In genomic region chr4:9028475-9028874, GRCm38 (mm10) we compare ENCODE assay signal across 8 mouse cellular contexts.
DNase-seq lines count a peak whose midpoint lies in the region; ATAC-seq and TF ChIP-seq lines count a peak whose summit lies in the region.

No protein-coding gene starts in this region.

- no peaks in the 10 kb centered on the region for H3K27me3 ChIP-seq in cerebellum, adult 2 months (ENCODE audit: control insufficient read depth, insufficient read depth, low read length)
- no peaks in the 10 kb centered on the region for H3K27me3 ChIP-seq in intestine, embryonic 16.5 days (replicated peaks; ENCODE audit: control insufficient read depth, insufficient read depth, low read length)
- peaks cover 4% of the 10 kb centered on the region; the same call in 1 of the 2 replicates for H3K27me3 ChIP-seq in lung, embryonic 15.5 days

- H3K4me1 ChIP-seq in cerebellum, adult 2 months (ENCODE audit: control insufficient read depth, insufficient read depth, low read length): peaks cover 29% of the 10 kb centered on the region
- H3K4me1 ChIP-seq in intestine, embryonic 16.5 days (ENCODE audit: control insufficient read depth, insufficient read depth, low read length): peaks cover 15% of the 10 kb centered on the region
- H3K4me1 ChIP-seq in lung, embryonic 15.5 days: peaks cover 29% of the 10 kb centered on the region

- ATAC-seq in intestine, embryonic 16.5 days: no peak
- ATAC-seq in lung, embryonic 15.5 days (ENCODE audit: borderline replicate concordance, extremely low read depth, low FRiP score, low TSS enrichment): no peak
- no peak for ATAC-seq in erythroid progenitor cell, adult 5-6 weeks (replicated peaks; ENCODE audit: low FRiP score, poor library complexity, severe bottlenecking)

- peak overlapping the region; percentile 94 for H3K4me2 ChIP-seq in intestine, embryonic 16.5 days (ENCODE audit: low read depth, low read length)
- peak overlapping the region; percentile 74 for H3K4me2 ChIP-seq in lung, embryonic 15.5 days

- no peak for TF ChIP-seq POLR2A in cerebellum, adult 2 months (IDR thresholded peaks at IDR 0.05; ENCODE audit: borderline replicate concordance, insufficient read depth, low read length)

- WGBS in cerebellum, adult 2 months: 2% methylated on average over 12 of the region's 12 CpGs
- 2% methylated on average over 12 of the region's 12 CpGs for WGBS in intestine, embryonic 16.5 days
- WGBS in lung, embryonic 15.5 days: 1% methylated on average over 12 of the region's 12 CpGs

- H3K27ac ChIP-seq in cerebellum, adult 2 months (ENCODE audit: insufficient read depth, low read length): peak overlapping the region; percentile 98
- no peak overlapping the region; the same call in 1 of the 2 replicates for H3K27ac ChIP-seq in intestine, embryonic 16.5 days (ENCODE audit: low read length)
- H3K27ac ChIP-seq in lung, embryonic 15.5 days: no peak overlapping the region

- no peaks in the 10 kb centered on the region for H3K36me3 ChIP-seq in intestine, embryonic 16.5 days (ENCODE audit: control insufficient read depth, insufficient read depth, low read length)
- H3K36me3 ChIP-seq in lung, embryonic 15.5 days: no peaks in the 10 kb centered on the region

- DNase-seq in right cerebral cortex, adult 2 months (ENCODE audit: low spot score in 2 of 2): peak; percentile 59 to 62
- no peak for DNase-seq in right cerebral cortex, adult 18-20 months
- peak in 1 of 2 experiments; percentile 62 for DNase-seq in cerebellum, adult 2 months
- peak; percentile 29 to 40 for DNase-seq in frontal cortex, postnatal 10 days (ENCODE audit: low spot score in 2 of 2)
- DNase-seq in right cerebral cortex, postnatal 14 days: peak; percentile 59

- peak overlapping the region; percentile 67 for H3K4me3 ChIP-seq in cerebellum, adult 2 months (replicated peaks; ENCODE audit: insufficient read depth, low read depth, low read length)
- H3K4me3 ChIP-seq in intestine, embryonic 16.5 days (ENCODE audit: low read length): peak overlapping the region; percentile 50
- peak overlapping the region; percentile 39 for H3K4me3 ChIP-seq in lung, embryonic 15.5 days

- TF ChIP-seq CTCF in cerebellum, adult 2 months (IDR thresholded peaks at IDR 0.05; ENCODE audit: borderline replicate concordance, insufficient read depth, low read depth, low read length): no peak

- H3K9ac ChIP-seq in intestine, embryonic 16.5 days (ENCODE audit: low read depth, low read length): peak overlapping the region; percentile 65
- peak overlapping the region; percentile 33 for H3K9ac ChIP-seq in lung, embryonic 15.5 days

- no peaks in the 10 kb centered on the region for H3K9me3 ChIP-seq in intestine, embryonic 16.5 days (ENCODE audit: control insufficient read depth, low read length)
- no peaks in the 10 kb centered on the region for H3K9me3 ChIP-seq in lung, embryonic 15.5 days
